Mouse (Mus musculus): ENCODE data around the gene Fmnl1. TPM values are rescaled to one million over a fixed set of nuclear protein-coding genes. Genes with fewer than 3 reads are reported as not detected.

The Fmnl1 gene
- polyA plus RNA-seq, 1 experiment from 2014 or later: 0.69 TPM

DNA sequence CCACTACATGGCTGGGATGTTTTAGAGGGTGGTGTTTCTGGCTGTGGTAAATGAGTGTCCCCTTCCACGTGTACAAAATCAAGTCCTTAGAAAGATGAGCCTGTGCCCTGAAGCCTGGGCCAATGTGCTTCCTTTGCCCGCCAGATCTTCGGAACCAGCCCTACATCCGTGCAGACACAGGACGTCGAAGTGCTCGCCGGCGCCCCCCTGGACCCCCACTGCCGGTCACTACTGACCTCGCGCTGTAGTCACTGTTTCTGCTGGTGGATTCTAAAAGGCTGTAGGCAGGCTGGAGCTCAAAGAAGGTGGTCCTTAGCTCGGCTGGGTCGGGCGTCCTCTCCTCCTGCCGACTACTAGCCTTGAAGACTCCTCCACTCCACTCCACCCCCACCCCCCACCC is 27.4 kb downstream of the Fmnl1 start:
- WGBS: 3% methylated on average over 16 of the region's 16 CpGs

DNA sequence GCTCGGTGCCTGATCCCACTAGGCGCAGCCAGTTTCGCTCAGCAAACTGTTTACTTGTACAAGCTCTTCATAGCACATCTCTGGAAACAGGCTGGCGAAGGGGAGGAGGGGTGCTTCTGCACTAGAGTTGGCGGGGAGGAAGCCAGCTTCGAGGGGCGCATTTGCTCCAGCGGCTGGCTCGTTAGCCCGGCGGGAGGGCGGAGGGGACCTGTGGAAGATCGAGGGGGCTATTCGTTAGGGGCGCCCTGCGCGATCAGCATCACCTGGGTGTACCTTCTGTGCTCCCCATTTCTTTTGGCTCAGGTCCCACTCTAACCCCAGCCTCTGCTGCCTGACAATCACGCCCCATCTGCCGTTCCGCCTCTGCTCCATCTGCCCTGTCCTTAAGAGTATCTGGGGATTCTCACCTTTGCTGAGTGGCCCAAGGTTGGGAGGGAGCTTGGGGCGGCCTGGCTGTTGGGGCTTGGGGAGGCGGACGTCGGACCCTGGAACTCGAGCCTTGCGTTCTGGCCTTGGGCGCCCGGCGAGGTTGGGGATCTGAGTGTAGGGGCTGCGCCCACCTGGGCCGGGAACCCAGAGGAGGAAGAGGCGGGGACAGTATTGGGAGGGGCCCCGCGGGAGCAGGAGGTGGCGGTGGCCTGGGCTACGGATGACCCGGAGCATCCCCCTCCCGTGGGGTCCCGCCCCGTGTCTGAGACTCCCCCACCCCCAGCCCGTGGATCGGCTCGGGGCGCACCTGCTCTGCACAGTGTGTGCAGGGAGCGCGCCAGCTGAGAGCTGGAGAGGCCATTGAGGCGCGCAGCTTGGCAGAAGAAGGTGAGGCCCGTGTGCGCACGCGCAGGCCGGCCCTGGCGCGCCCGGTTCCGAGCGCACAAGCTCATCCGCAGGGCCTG is 28.2 kb downstream of the Fmnl1 start:
- peak; percentile 51 for DNase-seq (ENCODE audit: low spot score)
- ATAC-seq (ENCODE audit: insufficient number of reproducible peaks, low FRiP score, low TSS enrichment, low read depth): 0 out of 2 replicates have a peak, but pooled peaks have one; percentile 44
- Histone ChIP-seq H3K27ac (replicated peaks; ENCODE audit: low read depth, low read length) (no peak overlapping the region), H3K9me3 (ENCODE audit: control insufficient read depth, low read length) (no peaks in the 10 kb centered on the region), H3K36me3 (ENCODE audit: control insufficient read depth, insufficient read depth, low read length) (no peaks in the 10 kb centered on the region), H3K4me1 (ENCODE audit: control insufficient read depth, insufficient read depth, low read length) (peaks cover 3% of the 10 kb centered on the region; the same call in 1 of the 2 replicates), H3K9ac (ENCODE audit: low read length) (peak overlapping the region; percentile 12; the same call in 1 of the 2 replicates), H3K4me3 (ENCODE audit: low read depth, low read length) (peak overlapping the region; percentile 34), H3K27me3 (ENCODE audit: control insufficient read depth, insufficient read depth, low read length) (peaks cover 75% of the 10 kb centered on the region), H3K4me2 (ENCODE audit: low read depth, severe bottlenecking) (peak overlapping the region; percentile 72)
- WGBS: 1% methylated on average over 59 of the region's 59 CpGs

More for the DNA sequence above, 27.4 kb downstream of the Fmnl1 start:
- Histone ChIP-seq H3K9ac (ENCODE audit: low read length) (no peak overlapping the region), H3K27me3 (ENCODE audit: control insufficient read depth, insufficient read depth, low read length) (peaks cover 83% of the 10 kb centered on the region), H3K27ac (replicated peaks; ENCODE audit: low read depth, low read length) (no peak overlapping the region), H3K4me3 (ENCODE audit: low read depth, low read length) (0 out of 2 replicates have a peak overlapping the region, but pooled peaks have one; percentile 34), H3K36me3 (ENCODE audit: control insufficient read depth, insufficient read depth, low read length) (no peaks in the 10 kb centered on the region), H3K9me3 (ENCODE audit: control insufficient read depth, low read length) (no peaks in the 10 kb centered on the region), H3K4me2 (ENCODE audit: low read depth, severe bottlenecking) (peak overlapping the region; percentile 72; the same call in 1 of the 2 replicates), H3K4me1 (ENCODE audit: control insufficient read depth, insufficient read depth, low read length) (peaks cover 3% of the 10 kb centered on the region; the same call in 1 of the 2 replicates)
- no peak for DNase-seq (ENCODE audit: low spot score)
- no peak for ATAC-seq (ENCODE audit: insufficient number of reproducible peaks, low FRiP score, low TSS enrichment, low read depth)

- no peak for ATAC-seq (ENCODE audit: insufficient number of reproducible peaks, low FRiP score, low TSS enrichment, low read depth)
- H3K9me3 ChIP-seq (ENCODE audit: control insufficient read depth, low read length): no peaks in the 10 kb centered on the region
- peaks cover 3% of the 10 kb centered on the region; the same call in 1 of the 2 replicates for H3K4me1 ChIP-seq (ENCODE audit: control insufficient read depth, insufficient read depth, low read length)
- H3K4me2 ChIP-seq (ENCODE audit: low read depth, severe bottlenecking): no peak overlapping the region
- H3K36me3 ChIP-seq (ENCODE audit: control insufficient read depth, insufficient read depth, low read length): no peaks in the 10 kb centered on the region
- no peak for DNase-seq (ENCODE audit: low spot score)
- no peak overlapping the region for H3K27ac ChIP-seq (replicated peaks; ENCODE audit: low read depth, low read length)
- peaks cover 50% of the 10 kb centered on the region for H3K27me3 ChIP-seq (ENCODE audit: control insufficient read depth, insufficient read depth, low read length)
- H3K4me3 ChIP-seq (ENCODE audit: low read depth, low read length): no peak overlapping the region
- WGBS: 41% methylated on average over 6 of the region's 6 CpGs
- H3K9ac ChIP-seq (ENCODE audit: low read length): no peak overlapping the region
Observed at GRCm38 (mm10) chr11:103201664-103202063, 30.8 kb downstream of the Fmnl1 start.

GRCm38 (mm10) chr11:103202376-103202775 is 31.5 kb downstream of the Fmnl1 start:
- Histone ChIP-seq H3K27me3 (ENCODE audit: control insufficient read depth, insufficient read depth, low read length) (peaks cover 43% of the 10 kb centered on the region), H3K36me3 (ENCODE audit: control insufficient read depth, insufficient read depth, low read length) (no peaks in the 10 kb centered on the region), H3K9ac (ENCODE audit: low read length) (no peak overlapping the region), H3K9me3 (ENCODE audit: control insufficient read depth, low read length) (no peaks in the 10 kb centered on the region), H3K4me3 (ENCODE audit: low read depth, low read length) (no peak overlapping the region), H3K4me2 (ENCODE audit: low read depth, severe bottlenecking) (no peak overlapping the region), H3K27ac (replicated peaks; ENCODE audit: low read depth, low read length) (no peak overlapping the region), H3K4me1 (ENCODE audit: control insufficient read depth, insufficient read depth, low read length) (peaks cover 3% of the 10 kb centered on the region; the same call in 1 of the 2 replicates)
- DNase-seq (ENCODE audit: low spot score) (no peak), ATAC-seq (ENCODE audit: insufficient number of reproducible peaks, low FRiP score, low TSS enrichment, low read depth) (no peak)

DNA sequence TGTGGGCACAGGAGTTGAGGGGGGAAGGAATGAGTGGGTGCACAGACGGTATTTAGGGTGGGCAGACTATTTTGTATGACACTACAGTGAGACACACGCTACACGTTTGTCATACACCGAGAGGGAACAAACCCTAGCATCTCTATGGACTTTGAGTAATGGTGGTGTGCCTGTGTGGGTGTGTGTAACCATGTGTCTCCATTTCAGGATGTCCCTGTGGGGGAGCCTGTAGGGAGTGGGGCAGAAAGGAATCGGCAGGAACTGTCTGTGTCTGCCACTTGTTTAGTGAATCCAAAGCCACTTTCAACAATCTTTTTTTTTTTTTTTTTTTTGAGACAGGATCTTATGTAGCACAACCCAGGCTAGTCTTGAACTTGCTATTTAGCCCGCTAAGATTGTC is 35.3 kb downstream of the Fmnl1 start:
- Histone ChIP-seq H3K9me3 (ENCODE audit: control insufficient read depth, low read length) (no peaks in the 10 kb centered on the region), H3K4me1 (ENCODE audit: control insufficient read depth, insufficient read depth, low read length) (no peaks in the 10 kb centered on the region), H3K27me3 (ENCODE audit: control insufficient read depth, insufficient read depth, low read length) (peaks cover 8% of the 10 kb centered on the region), H3K4me2 (ENCODE audit: low read depth, severe bottlenecking) (no peak overlapping the region), H3K36me3 (ENCODE audit: control insufficient read depth, insufficient read depth, low read length) (no peaks in the 10 kb centered on the region), H3K4me3 (ENCODE audit: low read depth, low read length) (no peak overlapping the region), H3K9ac (ENCODE audit: low read length) (no peak overlapping the region), H3K27ac (replicated peaks; ENCODE audit: low read depth, low read length) (no peak overlapping the region)
- ATAC-seq (ENCODE audit: insufficient number of reproducible peaks, low FRiP score, low TSS enrichment, low read depth): no peak
- DNase-seq (ENCODE audit: low spot score): no peak
- WGBS: 91% methylated on average over 6 of the region's 6 CpGs

DNA sequence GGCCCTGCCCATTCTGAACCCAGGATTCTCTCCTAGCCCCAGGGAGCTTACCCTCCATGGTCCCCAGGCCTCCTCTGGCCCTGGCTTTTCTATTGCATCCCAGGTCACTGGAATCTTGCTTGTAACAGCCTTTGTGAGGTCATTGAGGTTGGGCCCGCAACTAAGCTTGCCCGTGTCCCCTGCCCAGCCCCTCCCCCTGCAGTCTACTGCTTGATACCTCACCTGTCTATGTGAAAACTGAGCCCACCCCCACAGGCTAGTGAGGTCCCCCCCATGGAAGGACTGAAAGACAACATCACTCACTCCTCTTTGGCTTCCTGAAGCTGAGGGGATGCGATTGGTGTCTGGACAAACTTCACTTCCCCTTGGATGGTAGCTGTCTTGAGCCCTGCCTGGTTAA is 37.6 kb downstream of the Fmnl1 start, which contains the start of gene 1700023F06Rik:
Gene 1700023F06Rik (minus strand): TSS at position 101 of the 400 bp plus-strand sequence.
- H3K36me3 ChIP-seq (ENCODE audit: control insufficient read depth, insufficient read depth, low read length): no peaks in the 10 kb centered on the region
- no peak for DNase-seq (ENCODE audit: low spot score)
- 88% methylated on average over 3 of the region's 3 CpGs for WGBS
- H3K9ac ChIP-seq (ENCODE audit: low read length): no peak within 1 kb of the TSS
- H3K9me3 ChIP-seq (ENCODE audit: control insufficient read depth, low read length): no peaks in the 10 kb centered on the region
- no peak within 1 kb of the TSS for H3K27ac ChIP-seq (replicated peaks; ENCODE audit: low read depth, low read length)
- H3K4me3 ChIP-seq (ENCODE audit: low read depth, low read length): no peak within 1 kb of the TSS
- ATAC-seq (ENCODE audit: insufficient number of reproducible peaks, low FRiP score, low TSS enrichment, low read depth): no peak
- H3K4me2 ChIP-seq (ENCODE audit: low read depth, severe bottlenecking): no peak within 1 kb of the TSS
- no peaks in the 10 kb centered on the region for H3K4me1 ChIP-seq (ENCODE audit: control insufficient read depth, insufficient read depth, low read length)
- no peaks in the 10 kb centered on the region for H3K27me3 ChIP-seq (ENCODE audit: control insufficient read depth, insufficient read depth, low read length)

DNA sequence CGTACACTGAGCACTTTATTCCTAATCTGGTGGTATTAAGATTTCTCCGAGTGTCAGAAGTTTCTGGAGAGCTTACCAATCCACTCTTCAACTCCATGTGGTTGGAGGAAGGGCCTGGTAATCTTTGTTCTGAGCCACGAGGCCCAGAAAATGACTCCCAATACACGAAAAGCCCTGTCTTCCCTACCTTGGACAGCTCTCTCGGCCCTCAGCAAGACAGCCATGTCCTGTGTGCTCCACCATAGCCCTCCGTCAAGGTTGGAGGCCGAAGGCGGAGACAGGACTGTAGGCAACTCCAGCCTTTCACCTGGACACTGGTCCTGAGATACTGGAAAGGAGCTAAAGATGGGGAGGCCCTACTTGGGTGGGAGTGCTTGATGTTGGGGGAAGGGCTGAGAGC is 39.4 kb downstream of the Fmnl1 start:
- no peaks in the 10 kb centered on the region for H3K27me3 ChIP-seq (ENCODE audit: control insufficient read depth, insufficient read depth, low read length)
- H3K4me2 ChIP-seq (ENCODE audit: low read depth, severe bottlenecking): no peak overlapping the region
- ATAC-seq (ENCODE audit: insufficient number of reproducible peaks, low FRiP score, low TSS enrichment, low read depth) (no peak), DNase-seq (ENCODE audit: low spot score) (no peak)
- no peaks in the 10 kb centered on the region for H3K4me1 ChIP-seq (ENCODE audit: control insufficient read depth, insufficient read depth, low read length)
- no peak overlapping the region for H3K27ac ChIP-seq (replicated peaks; ENCODE audit: low read depth, low read length)
- no peak overlapping the region for H3K4me3 ChIP-seq (ENCODE audit: low read depth, low read length)
- no peaks in the 10 kb centered on the region for H3K9me3 ChIP-seq (ENCODE audit: control insufficient read depth, low read length)
- H3K9ac ChIP-seq (ENCODE audit: low read length): no peak overlapping the region
- H3K36me3 ChIP-seq (ENCODE audit: control insufficient read depth, insufficient read depth, low read length): no peaks in the 10 kb centered on the region
- WGBS: 74% methylated on average over 8 of the region's 8 CpGs

GRCm38 (mm10) chr11:103213712-103214111 is 42.8 kb downstream of the Fmnl1 start:
- no peak for ATAC-seq (ENCODE audit: insufficient number of reproducible peaks, low FRiP score, low TSS enrichment, low read depth)
- WGBS: 80% methylated on average over 5 of the region's 5 CpGs
- H3K9ac ChIP-seq (ENCODE audit: low read length): no peak overlapping the region
- no peak overlapping the region for H3K27ac ChIP-seq (replicated peaks; ENCODE audit: low read depth, low read length)
- no peak overlapping the region for H3K4me3 ChIP-seq (ENCODE audit: low read depth, low read length)
- no peak overlapping the region for H3K4me2 ChIP-seq (ENCODE audit: low read depth, severe bottlenecking)
- no peaks in the 10 kb centered on the region for H3K36me3 ChIP-seq (ENCODE audit: control insufficient read depth, insufficient read depth, low read length)
- H3K4me1 ChIP-seq (ENCODE audit: control insufficient read depth, insufficient read depth, low read length): peaks cover 6% of the 10 kb centered on the region
- H3K9me3 ChIP-seq (ENCODE audit: control insufficient read depth, low read length): no peaks in the 10 kb centered on the region
- no peaks in the 10 kb centered on the region for H3K27me3 ChIP-seq (ENCODE audit: control insufficient read depth, insufficient read depth, low read length)
- DNase-seq (ENCODE audit: low spot score): no peak
